Mouse (Mus musculus): ENCODE measurements around the gene Klk6.

The Klk6 gene

DNA sequence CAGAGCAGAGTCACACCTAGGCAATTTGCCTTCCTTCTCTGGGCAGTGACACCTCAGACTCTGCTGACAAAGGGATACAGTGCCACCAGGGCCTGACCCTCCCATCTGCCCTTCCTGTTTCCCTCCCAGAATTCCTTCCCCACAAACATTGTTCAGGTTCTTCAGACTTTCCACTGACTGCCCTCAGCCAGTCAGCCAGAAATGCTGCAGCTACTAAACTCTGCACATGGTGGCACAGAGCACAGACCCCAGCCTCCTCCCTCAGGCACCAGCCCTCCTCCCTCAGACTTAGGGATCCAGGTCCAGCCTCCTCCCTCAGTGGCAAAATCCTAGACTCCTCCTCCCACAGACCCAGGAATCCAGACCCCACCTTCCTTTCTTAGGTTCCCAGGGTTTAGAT is 7.6 kb upstream of the Klk6 start:
- intact Hi-C loops (cut with DNase I) = no loop called here

DNA sequence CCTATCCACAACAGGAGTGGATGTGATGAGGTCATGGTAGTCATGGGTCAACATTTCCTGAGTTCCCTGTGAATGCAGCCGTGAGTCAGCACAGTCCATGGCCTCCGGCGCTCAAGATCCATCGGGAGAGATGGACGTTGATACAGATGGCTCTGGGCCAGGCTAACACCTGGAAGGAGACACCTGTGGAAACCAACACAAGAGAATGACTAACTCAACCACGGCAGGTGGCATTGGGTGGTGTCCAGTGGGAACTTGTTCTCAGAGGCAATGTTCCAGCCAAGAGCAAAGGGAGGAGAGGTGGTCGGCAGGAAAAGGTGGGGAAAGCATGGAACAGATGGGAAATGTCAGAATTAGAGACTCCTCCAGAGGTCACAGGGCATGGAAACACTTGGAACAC is 2.7 kb upstream of the Klk6 start:
- intact Hi-C loops (cut with DNase I) = no loop called here

DNA sequence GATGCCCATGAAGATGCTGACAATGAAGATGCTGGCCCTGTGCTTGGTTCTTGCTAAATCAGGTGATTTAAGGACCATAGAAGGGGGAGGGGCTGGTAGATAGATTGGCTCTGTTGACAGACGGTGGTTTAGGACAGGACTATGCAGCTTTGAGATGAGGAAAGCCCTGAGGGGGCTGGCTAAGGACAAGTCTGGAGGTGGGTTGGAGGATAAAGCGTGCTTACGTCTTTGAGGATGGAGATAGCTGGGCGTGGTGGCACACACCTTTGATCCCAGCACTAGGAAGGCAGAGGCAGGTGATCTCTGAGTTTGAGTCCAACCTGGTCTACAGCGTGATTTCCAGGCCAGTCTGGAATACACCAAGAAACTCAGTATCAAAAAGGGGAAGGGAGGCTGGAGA is 1.8 kb downstream of the Klk6 start:
- intact Hi-C loops (cut with DNase I) = no loop called here

DNA sequence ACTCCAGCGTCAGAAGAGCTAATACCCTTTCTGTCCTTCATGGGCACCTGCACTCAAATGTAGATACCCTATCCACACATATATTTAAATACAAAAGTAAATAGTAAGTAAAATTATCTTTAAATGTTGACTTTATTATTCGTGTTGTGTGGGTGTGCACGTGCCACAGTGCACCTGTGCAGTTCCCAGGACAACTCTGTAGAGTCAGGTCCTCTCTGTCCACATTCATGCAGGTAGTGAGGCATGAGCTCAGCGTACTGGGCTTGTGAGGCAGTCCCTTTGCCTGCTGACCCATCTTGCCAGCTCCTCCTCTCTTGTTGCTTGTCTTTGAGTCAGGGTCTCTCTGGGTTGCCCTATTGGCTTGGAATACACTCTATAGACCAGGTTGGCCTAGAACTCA is 3.4 kb downstream of the Klk6 start:
- intact Hi-C loops (cut with DNase I) = no loop called here

DNA sequence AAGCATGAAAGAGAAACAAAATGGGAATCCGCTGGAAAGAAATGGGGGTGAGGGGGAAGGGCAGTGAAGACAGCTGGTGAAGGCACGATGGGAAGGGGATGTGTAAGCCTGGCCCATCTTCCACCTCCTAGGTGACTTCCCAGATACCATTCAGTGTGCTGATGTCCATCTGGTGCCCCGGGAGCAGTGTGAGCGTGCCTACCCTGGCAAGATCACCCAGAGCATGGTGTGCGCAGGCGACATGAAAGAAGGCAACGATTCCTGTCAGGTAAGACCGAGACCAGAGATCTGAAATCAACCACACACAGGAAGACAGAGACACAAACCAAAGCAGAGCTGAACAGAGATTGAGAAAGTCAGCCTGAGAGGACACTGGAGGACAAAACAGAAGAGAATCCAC is 4.7 kb downstream of the Klk6 start:
- intact Hi-C loops (cut with DNase I) = no loop called here

DNA sequence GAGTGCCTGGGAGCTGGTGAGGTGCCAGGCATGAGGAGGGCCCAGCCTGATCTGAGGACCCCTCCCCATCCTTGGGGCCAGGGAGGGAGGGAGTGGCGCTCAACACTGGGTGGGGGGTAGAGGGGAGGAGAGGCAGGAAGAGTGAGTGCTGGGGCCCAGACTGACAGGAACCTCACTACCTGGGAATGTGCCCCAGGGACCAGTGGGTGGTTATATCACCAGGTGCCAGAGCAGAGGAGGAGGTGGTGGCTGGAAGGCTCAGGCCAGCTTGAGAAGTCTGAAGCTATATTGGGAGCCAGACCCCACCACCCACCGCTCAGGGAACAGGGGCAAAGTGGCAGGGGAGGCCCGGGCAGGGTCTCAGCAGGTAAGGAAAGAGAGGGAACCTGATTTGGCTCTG is 17.4 kb downstream of the Klk6 start, which contains the start of gene Klk5:
Gene Klk5 (plus strand): TSS at position 271 of the 400 bp plus-strand sequence.
- intact Hi-C loops (cut with DNase I) = no loop called here

DNA sequence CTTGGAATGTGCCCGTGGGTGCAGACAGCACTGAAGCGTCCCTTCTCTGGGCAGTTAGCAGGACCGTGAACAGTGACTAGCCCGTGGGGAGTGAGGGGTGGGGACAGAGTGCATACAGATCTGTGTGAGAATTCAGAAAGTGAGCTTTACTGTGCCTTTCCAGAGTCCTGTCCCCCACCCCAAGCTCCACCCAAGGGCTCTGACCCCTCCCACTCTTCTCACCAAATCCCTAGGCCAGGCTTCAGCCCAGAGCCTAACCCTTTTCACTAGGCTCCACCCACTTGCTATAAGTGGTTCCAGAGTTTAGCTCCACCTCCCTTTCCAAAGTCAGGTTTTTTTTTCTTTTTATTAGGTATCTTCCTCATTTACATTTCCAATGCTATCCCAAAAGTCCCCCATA is 19.5 kb downstream of the Klk6 start:
- intact Hi-C loops (cut with DNase I) = no loop called here

DNA sequence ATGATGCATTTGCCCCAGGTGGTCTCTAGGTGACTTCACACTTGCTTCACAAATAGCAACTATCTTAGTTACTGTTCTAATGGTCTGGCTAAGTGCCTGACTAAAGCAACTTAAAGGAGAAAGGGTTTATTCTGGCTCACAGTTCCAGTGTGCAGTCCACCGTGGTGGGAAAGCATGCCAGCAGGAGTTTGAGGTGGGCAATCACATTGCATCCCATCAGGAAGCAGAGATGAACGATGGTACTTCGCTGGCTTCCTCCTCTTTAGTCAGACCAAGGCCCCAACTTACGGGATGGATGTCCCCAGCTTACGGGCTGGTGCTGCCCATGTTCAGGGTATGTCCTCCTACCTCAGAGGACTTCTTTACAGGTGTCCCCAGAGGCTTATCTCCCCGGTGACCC is 27.3 kb downstream of the Klk6 start:
- intact Hi-C loops (cut with DNase I) = no loop called here

DNA sequence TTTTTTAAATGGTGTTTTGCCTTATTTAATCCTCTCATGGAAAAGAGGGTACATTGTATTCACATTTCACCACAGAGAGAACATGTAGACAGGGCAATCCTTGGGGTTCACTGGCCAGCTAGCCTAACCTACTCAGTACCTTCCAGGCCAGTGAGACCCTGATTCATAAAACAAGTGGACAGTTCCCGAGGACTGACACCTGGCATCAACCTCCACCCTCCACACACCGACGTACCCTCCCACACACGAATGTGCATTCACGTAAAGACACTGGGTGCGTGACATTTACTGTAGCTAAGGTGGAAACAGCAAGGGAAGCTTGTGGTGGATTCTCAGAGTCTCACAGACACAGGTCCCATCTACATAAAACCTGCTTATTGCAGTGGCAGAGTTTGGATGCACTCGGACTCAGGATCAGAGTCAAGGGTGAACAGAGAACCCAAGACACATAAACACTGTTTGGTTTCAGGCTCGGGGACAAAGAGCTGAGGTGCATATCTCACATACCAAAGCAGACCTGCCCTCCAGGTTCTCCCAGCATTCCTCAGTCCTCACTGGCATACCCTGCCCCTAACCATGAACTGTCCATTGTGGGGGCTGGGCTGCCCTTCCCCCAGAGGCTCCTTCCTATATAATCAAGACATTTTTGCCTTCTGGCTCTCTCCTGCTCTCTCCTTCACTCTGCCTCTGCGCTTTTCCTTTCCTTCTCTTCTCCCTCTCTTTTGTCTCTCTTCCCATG is 30.5 kb downstream of the Klk6 start:
- intact Hi-C loops (cut with DNase I) = no loop called here

DNA sequence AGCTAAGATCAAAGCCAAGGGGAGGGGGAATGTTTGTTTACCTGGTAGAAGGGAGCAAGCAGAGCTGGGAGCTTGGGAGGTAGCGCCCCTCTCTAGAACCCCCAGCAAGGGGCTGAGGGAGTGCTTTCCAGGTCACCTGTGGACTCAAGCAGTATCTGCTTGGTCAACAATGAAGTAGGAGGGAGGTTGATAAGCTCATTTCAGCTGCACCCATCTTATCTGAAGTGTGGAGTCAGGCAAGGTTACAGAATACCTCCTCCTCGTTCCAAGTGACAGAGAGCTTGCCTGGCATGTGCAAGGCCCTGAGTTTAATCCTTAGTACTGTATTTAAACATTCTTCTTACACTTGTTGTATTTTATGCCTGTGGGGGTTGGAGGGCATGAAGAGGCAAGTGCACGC is 31.4 kb downstream of the Klk6 start:
- intact Hi-C loops (cut with DNase I) = no loop called here

DNA sequence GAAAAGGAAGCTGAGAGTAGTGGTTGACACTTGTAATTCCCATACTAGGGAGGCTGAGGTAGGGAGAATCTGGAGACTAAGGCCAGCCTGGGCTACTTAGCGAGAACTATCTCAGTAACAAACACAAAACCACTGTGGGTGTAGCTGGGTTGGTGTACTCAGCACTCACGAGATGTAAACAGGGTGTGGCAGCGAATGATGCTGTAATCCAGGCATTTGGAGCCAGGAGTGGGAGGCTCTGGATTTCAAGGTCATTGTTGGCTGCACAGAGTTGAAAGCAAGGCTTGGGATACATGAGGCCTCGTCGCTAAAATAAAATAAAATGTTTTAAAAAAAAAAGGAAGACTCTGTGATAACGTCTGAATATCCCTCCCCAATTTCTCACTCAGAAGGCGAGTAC is 32.0 kb downstream of the Klk6 start:
- intact Hi-C loops (cut with DNase I) = no loop called here

DNA sequence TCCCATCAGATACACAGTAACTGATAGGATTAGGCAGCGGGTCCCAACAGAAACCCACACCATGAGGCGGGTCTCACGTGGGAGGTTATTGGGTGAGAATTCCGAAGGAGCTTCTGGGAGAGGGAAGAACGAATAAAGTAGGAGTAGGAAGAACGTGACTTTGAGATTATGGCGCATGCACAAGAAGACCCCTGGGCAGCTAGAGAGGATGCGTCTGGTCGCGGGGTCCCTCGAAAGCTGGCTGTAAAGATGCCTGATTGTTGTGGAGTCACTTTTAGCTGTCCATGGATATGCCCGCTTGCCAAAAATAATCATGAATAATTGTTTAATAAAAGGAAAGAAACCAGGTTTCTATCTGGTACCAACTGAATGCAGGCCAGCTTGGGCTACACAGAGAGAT is 33.2 kb downstream of the Klk6 start:
- intact Hi-C loops (cut with DNase I) = no loop called here

DNA sequence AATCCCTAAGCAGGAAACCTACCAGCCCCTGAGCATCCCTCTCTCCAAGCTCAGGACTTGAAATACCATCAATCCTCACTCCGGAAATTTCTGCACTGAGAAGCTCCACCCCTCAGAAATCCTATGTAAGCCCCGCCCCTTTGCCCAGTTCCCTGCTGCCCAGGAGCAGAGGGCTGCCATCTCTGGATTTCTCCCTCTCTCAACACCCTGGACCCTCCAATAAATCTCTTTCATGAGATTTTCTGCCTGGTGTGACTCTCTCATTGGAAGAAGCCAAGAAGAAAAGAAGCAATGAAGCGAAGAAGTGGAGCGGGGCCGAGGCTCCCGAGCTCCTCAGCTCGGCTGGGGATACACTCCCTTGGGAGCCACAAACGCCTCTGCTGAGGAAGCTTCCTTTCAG is 36.1 kb downstream of the Klk6 start:
- intact Hi-C loops (cut with DNase I) = no loop called here

DNA sequence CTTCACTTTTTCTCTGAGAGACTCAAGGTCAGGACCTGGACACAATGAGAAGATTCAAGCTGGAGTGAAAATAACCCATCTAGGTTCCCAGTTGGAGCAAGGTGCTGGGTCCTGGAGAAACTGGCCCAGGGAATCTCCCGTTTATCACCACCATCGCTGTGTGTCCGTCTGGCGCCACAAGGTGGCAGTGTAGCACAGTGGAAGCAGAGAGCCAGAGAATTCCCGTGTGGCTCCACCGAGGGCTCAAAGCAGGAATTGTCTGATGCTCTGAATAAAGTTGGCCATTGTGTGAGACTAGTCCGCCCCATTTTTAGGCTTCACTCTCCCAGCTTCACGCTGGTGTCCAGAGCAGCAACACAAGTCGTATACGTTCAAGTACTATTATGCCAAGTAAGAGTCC is 48.9 kb downstream of the Klk6 start:
- intact Hi-C loops (cut with DNase I) = loop anchor here (2.0 kb wide), 1 partner anchor 48 kb away; no protein-coding TSS in a partner anchor

DNA sequence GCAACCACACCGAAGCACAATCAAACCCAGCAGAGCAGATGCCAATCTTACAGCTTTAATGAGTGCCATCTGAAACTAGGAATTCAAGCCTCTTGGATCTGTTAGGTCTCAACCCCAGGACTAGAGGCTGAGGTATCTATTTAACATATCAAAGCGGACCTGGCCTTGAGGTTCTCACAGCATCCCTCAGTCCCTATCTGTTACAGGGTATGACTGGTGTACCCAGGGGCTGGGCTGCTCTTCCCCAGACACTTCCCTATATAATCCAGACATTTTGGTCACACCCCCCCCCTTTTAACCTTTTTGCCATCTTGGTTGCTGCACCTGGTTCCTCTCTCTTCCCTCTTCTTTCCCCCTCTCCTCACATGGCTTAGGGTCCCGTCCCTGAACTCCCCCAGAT is 49.4 kb downstream of the Klk6 start:
- intact Hi-C loops (cut with DNase I) = loop anchor here (2.0 kb wide), 1 partner anchor 47 kb away; no protein-coding TSS in a partner anchor

DNA sequence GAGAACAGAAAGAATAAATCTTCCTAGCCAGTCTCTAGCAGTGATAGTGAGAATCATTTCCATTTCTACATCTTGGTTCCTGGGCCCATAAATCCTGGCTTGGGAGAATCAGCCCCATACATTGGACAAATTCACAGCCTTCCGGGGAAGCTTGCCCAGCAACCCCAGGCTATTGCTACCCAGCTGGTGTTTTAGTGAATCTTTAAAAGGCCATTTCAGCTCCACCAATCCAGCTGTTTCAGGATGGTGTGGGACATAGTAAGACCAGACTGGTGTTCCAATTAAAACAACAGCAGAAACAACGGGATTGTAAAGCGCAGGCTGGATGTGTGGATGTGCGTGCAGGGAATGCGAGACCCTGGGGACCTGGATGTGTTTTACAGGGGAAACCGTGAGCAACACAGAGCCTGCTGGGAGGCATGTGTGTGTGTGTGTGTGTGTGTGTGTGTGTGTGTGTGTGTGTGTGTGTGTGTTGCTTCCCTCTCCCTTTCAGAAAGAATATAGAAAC is 50.6 kb downstream of the Klk6 start:
- intact Hi-C loops (cut with DNase I) = no loop called here

DNA sequence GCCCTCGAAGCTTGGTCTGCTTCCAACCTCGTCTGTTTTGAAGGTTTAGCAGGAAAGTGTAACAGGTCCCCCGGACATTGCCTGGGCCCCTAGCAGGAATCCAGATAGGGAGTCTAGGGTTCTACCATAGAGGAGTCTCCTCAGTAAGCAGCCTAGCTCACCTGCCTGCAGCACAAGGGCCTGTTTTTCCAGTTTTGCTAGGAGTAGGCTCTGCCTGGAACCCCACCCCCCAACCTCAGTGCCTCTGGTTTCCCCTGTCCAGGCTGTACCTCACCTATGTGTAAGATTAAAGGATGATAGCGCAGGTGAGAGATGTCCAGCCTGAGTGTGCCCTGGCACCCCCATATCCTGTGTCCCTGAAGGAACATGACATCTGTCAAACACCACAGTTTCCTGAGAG is 52.1 kb downstream of the Klk6 start:
- intact Hi-C loops (cut with DNase I) = no loop called here

DNA sequence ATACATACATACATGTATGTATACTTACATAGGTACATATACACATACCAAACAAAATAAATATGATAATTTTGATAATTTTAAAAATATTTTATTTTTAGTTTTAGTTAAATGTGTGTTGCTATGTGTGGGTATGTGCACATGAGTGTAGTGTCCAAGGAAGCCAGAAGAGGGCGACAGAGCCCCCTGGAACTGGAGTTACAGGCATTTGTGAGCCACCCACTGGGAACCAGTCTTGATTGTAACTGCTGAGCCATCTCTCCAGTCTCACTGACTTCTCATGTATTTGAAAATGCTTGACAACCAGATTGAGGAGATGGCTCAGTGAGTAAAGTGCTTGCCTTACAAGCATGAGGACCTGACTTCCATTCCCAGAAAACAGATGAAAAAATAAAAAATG is 54.0 kb downstream of the Klk6 start:
- intact Hi-C loops (cut with DNase I) = no loop called here

DNA sequence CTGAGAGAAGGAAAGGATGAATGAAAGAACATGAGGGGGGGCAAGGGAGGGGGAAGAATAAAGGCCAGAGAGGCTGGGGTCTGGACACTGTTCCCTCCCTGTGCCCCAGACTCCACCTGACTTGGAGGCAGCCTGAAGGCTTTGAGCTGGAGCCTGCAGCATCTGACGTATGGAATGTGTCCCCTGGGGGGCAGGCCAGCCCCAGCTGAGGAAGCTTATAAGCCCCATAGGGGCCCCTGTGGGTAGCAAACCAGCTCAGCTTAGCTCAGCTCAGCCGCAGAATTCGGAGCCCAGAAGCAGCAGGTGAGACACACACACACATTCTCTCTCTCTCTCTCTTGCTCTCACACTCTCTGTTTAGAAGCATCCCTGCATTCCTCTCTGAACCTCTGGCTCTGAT is 56.6 kb downstream of the Klk6 start, which contains the start of gene Klk4:
Gene Klk4 (plus strand): TSS at position 249 of the 400 bp plus-strand sequence.
- intact Hi-C loops (cut with DNase I) = no loop called here

Measured in adrenal gland (tissue).